Mouse (Mus musculus): ENCODE measurements around the gene Gm20425. TPM values are rescaled to one million over a fixed set of nuclear protein-coding genes. Genes with fewer than 3 reads are reported as not detected.
A peak's percentile ranks its signal among the peaks of the same experiment; 100 is the strongest.

The Gm20425 gene
- total and polyA plus RNA-seq, 3 experiments = not detected

GRCm38 (mm10) chr9:103225464-103225863 lies 4.6 kb downstream of the Gm20425 start:
- no peaks in the 10 kb centered on the region for H3K9me3 ChIP-seq (replicated peaks; ENCODE audit: low read length)
- H3K4me1 ChIP-seq (ENCODE audit: control insufficient read depth in 1 of 2, insufficient read depth in 2 of 2) = no peaks in the 10 kb centered on the region
- H3K4me3 ChIP-seq (replicated peaks in 1 of 3; ENCODE audit: low read depth in 2 of 3, low read length in 2 of 3, poor library complexity in 1 of 3) = no peak overlapping the region
- dilution Hi-C loops (cut with MboI; ENCODE audit: extremely low pct_ligation_motif_present, extremely low pct_unique_long_range_greater_than_20kb, low sequenced_read_pairs) = no loop called here
- H3K36me3 ChIP-seq (replicated peaks in 1 of 2; ENCODE audit: control insufficient read depth in 1 of 2, insufficient read depth in 1 of 2, low read length in 1 of 2) = no peaks in the 10 kb centered on the region
- no peak overlapping the region for H3K9ac ChIP-seq (ENCODE audit: insufficient read depth, low read depth)
- in situ Hi-C loops (cut with MboI; ENCODE audit: low pct_ligation_motif_present, low pct_unique_long_range_greater_than_20kb, low sequenced_read_pairs) = no loop called here
- H3K27ac ChIP-seq (ENCODE audit: insufficient read depth, low read depth) = no peak overlapping the region
- TF ChIP-seq CHD2 (IDR thresholded peaks at IDR 0.05; ENCODE audit: low read length) (no peak), CTCF (conservative IDR thresholded peaks at IDR 0.05 in 1 of 2, IDR thresholded peaks at IDR 0.05 in 1 of 2; ENCODE audit: low read depth in 2 of 2, low read length in 2 of 2) (peak in 1 of 2 experiments; percentile 70; a peak in 3 of 4 replicates), SMC3 (IDR thresholded peaks at IDR 0.05; ENCODE audit: low read depth, low read length) (peak; percentile 46), RAD21 (IDR thresholded peaks at IDR 0.05; ENCODE audit: low read depth, low read length) (peak; percentile 61)
- DNase-seq (ENCODE audit: extremely low read depth) = peak; percentile 45
- no peaks in the 10 kb centered on the region for H3K79me2 ChIP-seq (replicated peaks; ENCODE audit: control insufficient read depth, extremely low read depth, insufficient read depth, poor library complexity, severe bottlenecking)
- no peak overlapping the region for H3K4me2 ChIP-seq (ENCODE audit: insufficient read depth, low read depth, poor library complexity, severe bottlenecking)
- peaks cover 36% of the 10 kb centered on the region for H3K27me3 ChIP-seq (replicated peaks)

DNA sequence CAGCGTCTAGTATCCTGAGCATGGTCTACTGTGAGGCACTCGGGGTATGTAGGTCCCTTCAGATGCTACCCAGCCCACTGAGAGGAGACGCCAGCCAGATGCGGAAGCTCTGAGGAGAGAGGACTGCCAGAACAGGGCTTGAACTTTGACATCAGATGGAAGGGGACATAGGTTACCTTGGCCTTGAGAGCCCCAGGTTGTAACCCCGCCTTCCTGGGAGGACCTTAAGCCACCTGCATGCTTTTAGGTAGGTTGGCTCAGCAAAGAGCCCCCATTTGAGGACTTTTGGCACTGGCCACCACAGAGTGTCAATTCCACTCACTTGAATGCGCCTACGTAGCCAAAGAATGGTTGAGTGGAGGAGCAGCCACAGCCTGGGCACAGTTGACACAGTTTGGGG lies 5.4 kb downstream of the Gm20425 start:
- H3K4me1 ChIP-seq (ENCODE audit: control insufficient read depth in 1 of 2, insufficient read depth in 2 of 2) = no peaks in the 10 kb centered on the region
- no peak overlapping the region for H3K27ac ChIP-seq (ENCODE audit: insufficient read depth, low read depth)
- dilution Hi-C loops (cut with MboI; ENCODE audit: extremely low pct_ligation_motif_present, extremely low pct_unique_long_range_greater_than_20kb, low sequenced_read_pairs) (no loop called here), in situ Hi-C loops (cut with MboI; ENCODE audit: low pct_ligation_motif_present, low pct_unique_long_range_greater_than_20kb, low sequenced_read_pairs) (loop anchor here (5.0 kb wide), 1 partner anchor 83 kb away; the partner anchor contains the start of genes 1300017J02Rik and Topbp1)
- no peaks in the 10 kb centered on the region for H3K9me3 ChIP-seq (replicated peaks; ENCODE audit: low read length)
- H3K4me2 ChIP-seq (ENCODE audit: insufficient read depth, low read depth, poor library complexity, severe bottlenecking) = no peak overlapping the region
- DNase-seq (ENCODE audit: extremely low read depth) = no peak
- H3K79me2 ChIP-seq (replicated peaks; ENCODE audit: control insufficient read depth, extremely low read depth, insufficient read depth, poor library complexity, severe bottlenecking) = no peaks in the 10 kb centered on the region
- H3K9ac ChIP-seq (ENCODE audit: insufficient read depth, low read depth) = no peak overlapping the region
- H3K4me3 ChIP-seq (replicated peaks in 1 of 3; ENCODE audit: low read depth in 2 of 3, low read length in 2 of 3, poor library complexity in 1 of 3) = no peak overlapping the region
- peaks cover 37% of the 10 kb centered on the region for H3K27me3 ChIP-seq (replicated peaks)
- H3K36me3 ChIP-seq (replicated peaks in 1 of 2; ENCODE audit: control insufficient read depth in 1 of 2, insufficient read depth in 1 of 2, low read length in 1 of 2) = no peaks in the 10 kb centered on the region
- no peak for TF ChIP-seq NELFE (IDR thresholded peaks at IDR 0.05; ENCODE audit: low read depth, low read length)
- TF ChIP-seq MYC (IDR thresholded peaks at IDR 0.05; ENCODE audit: low read depth, low read length) = no peak
- no peak for TF ChIP-seq TCF12 (IDR thresholded peaks at IDR 0.05; ENCODE audit: low read depth, low read length)
- no peak for TF ChIP-seq UBTF (IDR thresholded peaks at IDR 0.05; ENCODE audit: low read depth, low read length)
- TF ChIP-seq JUND (conservative IDR thresholded peaks at IDR 0.05; ENCODE audit: low read depth, low read length) = no peak
- no peak for TF ChIP-seq MAX (IDR thresholded peaks at IDR 0.05; ENCODE audit: low read length)
- no peak for TF ChIP-seq KAT2A (IDR thresholded peaks at IDR 0.05; ENCODE audit: insufficient replicate concordance, low read length)
- no peak for TF ChIP-seq MAFK (IDR thresholded peaks at IDR 0.05; ENCODE audit: insufficient replicate concordance, low read length)
- no peak for TF ChIP-seq ZNF384 (IDR thresholded peaks at IDR 0.05; ENCODE audit: low read depth, low read length)
- TF ChIP-seq RAD21 (IDR thresholded peaks at IDR 0.05; ENCODE audit: low read depth, low read length) = no peak
- TF ChIP-seq ZC3H11A (IDR thresholded peaks at IDR 0.05; ENCODE audit: low read depth, low read length) = no peak
- TF ChIP-seq MXI1 (IDR thresholded peaks at IDR 0.05; ENCODE audit: low read depth, low read length) = no peak
- TF ChIP-seq CHD1 (IDR thresholded peaks at IDR 0.05; ENCODE audit: low read depth, low read length) = no peak
- no peak for TF ChIP-seq JUN (IDR thresholded peaks at IDR 0.05; ENCODE audit: insufficient read depth, low read depth, low read length)
- no peak for TF ChIP-seq POLR2AphosphoS2 (IDR thresholded peaks at IDR 0.05; ENCODE audit: low read depth, low read length)
- TF ChIP-seq ETS1 (conservative IDR thresholded peaks at IDR 0.05; ENCODE audit: low read depth, low read length) = no peak
- no peak for TF ChIP-seq ELF1 (IDR thresholded peaks at IDR 0.05; ENCODE audit: low read depth, low read length)
- no peak for TF ChIP-seq POLR2A (IDR thresholded peaks at IDR 0.05; ENCODE audit: low read depth, low read length)
- TF ChIP-seq E2F4 (IDR thresholded peaks at IDR 0.05; ENCODE audit: insufficient replicate concordance, low read depth, low read length) = no peak
